Mouse (Mus musculus): ENCODE results near the gene Sit1.

Gene Sit1

DNA sequence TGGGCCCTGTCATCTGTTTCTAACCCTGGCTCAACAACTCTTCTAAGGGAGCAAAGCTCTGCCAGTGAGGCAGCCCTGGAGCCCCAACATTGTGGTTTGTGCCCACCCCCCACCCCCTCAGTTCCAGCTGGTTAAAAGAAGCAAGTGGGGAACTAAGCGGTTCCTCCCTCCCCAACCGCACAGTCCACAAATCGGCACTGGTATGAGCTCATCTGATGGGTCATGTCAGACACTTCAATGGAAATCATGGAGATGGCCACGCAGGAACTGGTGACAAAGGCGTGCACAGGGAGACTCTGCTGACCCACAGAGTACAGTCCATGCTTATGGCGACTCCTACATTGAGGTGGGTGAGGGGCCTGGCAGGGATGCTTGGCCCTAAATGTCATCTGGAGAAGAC lies 17.6 kb downstream of the Sit1 start:
- DNase-seq, result no peak

DNA sequence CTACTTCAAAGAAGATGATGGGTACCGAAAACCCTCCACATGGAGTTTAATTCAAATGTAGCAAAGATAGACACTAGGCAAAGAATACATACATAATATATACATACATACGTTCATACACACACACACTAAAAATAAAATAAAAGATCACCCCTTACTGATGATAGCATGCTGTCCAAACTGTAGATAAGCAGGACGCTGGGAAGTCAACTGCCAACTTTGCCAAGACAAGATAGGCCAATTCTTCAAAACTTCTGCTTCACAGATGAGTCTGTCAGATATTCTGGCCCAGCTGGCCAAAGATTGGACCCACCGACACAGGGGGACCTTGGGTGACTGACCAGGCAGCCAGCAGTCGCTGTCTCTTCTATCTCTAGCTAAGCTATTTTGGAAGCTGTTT lies 20.4 kb downstream of the Sit1 start:
- DNase-seq, result no peak

DNA sequence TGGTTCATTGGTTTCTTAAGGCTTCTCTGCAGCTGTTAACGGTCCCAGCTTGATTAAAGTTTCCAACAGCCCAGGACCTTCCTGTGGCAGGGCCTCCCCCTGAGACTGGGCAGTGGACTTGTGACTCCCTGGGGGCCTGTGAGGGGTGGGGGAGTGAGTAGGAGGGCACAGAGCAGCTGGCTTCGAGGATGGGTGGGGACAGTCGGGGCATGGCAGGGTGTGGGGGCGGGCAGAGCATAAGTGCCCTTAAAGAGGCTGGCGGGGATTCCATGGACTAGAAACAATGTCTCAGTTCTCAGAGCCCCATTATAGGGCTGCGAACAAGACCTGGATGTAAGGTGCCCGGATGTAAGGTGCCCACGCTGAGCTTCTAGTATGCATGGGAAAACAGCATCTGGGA lies 26.4 kb downstream of the Sit1 start:
- no peak for DNase-seq

DNA sequence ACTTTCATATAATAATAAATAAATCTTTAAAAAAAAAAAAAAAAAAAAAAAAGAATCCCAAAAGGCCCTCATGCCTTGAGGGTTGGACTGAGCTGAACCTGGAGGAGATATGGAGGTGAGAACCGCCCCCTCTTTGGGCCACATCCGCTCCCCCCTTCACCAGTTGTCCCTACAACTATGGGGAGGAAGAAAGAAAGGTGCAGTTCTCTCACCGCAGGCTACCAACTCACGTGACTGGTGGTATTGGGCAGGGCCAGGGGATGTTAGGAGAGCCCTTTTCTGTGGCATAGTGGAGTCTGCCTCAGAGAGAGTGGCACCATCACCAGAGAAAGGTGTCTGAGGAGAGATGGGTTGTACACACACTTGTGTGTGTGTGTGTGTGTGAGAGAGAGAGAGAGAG lies 27.1 kb downstream of the Sit1 start:
- DNase-seq, result no peak

GRCm38 (mm10) chr4:43454041-43454836 lies 29.3 kb downstream of the Sit1 start, which contains the start of gene Cd72:
Gene Cd72, minus strand, starts transcription at chr4:43454628.
- no peak for DNase-seq

DNA sequence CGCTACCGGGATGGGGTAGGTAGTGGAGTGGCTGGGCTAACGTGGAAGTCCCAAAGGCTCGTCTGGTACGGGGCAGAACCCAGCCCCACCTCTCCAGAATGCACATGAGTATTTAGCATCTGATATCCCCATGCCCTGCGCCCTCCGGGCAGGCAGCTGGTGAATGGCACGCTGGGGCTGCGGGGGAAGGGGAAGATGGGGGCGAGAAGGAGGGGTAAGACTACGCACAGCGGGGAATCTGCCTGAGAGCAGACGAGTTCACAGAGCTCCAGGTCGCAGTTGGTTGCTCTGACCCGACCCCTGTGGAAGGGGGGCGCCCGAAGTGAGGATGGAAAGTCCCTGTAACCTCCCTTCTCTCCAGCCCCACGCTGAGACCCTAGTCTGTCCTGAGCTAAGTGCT lies 30.1 kb downstream of the Sit1 start:
- DNase-seq, result no peak

DNA sequence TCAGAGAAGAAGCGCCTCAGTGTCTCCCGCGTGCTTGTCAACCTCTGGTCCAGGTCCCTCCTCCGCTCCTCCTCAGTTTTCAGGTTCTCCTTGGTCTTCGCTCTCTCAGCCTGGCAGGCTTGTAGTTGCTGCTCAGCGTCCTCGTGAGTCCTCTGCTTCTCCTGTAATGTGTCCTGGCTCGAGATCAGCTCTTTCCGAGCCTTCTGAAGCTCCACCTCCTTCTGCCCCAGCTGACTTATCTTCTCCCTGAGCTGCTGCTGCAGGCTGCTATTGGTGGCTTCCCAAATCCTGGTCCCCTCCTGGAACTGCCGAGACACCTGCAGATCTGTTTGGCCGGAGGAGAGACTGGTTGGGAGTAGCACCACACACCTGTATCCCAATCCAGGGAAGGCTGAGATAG lies 31.2 kb downstream of the Sit1 start:
- DNase-seq, result no peak

DNA sequence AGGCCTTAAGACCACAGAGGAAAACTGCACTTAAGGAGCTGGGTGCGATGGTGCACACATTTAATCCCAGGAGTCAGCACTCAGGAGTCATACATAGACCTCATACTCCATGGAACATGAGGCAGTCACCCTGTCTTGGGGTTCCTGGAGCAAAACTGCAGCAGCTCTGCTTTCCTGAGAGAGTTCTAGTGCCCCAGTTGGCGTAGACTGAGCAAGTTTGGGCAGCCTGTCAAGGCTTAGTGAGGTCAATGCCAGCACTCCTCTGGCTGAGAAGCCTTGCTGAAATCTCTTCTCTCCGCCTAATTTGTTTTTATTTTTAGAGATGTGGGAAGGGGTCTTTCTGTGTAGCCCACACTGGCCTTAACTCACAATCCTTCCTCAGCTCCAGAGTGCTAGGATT lies 35.0 kb downstream of the Sit1 start:
- no peak for DNase-seq

DNA sequence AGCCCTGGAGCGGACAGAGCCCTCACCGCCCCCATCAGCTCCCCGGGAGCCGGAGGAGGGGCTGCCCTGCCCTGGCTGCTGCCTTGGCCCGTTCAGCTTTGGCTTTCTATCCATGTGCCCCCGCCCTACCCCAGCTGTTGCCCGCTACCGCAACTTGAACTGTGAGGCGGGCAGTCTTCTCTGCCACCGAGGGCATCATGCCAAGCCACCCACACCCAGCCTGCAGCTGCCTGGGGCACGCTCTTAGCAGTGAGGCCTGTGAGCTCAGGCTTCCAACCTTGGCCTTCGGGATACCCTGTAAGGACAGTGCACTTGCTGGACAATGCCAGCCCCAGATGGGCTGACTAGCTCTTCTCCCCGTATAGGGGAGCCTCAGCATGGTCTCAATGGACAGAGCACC lies 36.3 kb downstream of the Sit1 start:
- no peak for DNase-seq

- no peak for DNase-seq
Observed at GRCm38 (mm10) chr4:43443511-43443910, 40.0 kb downstream of the Sit1 start.

DNA sequence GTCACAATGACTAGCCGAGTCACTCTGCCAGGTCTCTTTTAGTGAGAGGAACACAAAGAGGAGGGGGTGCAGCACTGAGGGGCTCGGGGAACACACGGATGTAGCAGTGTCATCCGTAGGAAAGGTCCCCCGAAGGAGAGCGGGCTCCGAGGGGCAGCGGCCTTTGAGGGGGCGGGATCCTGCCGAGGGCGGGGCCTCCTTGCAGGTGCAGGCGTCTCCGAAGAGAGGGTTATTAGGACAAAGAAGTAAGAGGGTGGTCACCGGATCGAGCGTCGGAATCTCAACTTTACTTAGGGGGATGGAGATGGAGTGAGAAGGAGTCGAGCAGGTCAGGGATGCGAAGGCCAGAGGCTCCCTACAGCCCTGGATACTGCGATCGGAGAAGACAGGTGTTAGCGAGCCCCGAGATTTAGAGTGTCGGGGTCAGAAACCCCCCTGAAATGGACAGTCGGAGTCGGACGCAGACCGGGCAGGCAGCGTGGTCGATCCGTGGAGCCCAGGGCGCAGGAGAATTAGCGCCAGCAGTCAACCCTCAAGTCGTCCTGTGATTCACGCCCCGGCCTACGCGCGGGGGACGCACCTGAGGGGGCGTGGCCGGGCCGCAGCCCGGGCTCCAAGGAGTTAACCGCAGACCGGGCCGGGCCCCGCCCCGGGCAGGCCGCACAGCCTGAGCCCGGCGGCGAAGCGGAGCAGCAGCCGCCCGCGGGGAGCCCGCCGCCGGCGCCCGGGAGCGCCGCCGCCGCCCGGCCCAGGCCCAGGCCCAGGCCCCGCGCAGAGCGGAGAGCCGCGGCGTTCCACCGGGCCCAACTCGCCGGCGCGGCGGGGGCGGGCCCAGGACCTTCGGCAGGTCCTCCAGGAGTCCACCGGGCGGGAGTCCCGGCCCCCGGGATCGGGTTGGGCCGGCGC lies 40.8 kb downstream of the Sit1 start:
- DNase-seq, result peak; percentile 80

GRCm38 (mm10) chr4:43442044-43442443 lies 41.5 kb downstream of the Sit1 start:
- peak; percentile 99 for DNase-seq

GRCm38 (mm10) chr4:43441639-43442038 lies 41.9 kb downstream of the Sit1 start, which contains the start of gene Tesk1:
Gene Tesk1, plus strand, starts transcription at chr4:43441939.
- no peak for DNase-seq

DNA sequence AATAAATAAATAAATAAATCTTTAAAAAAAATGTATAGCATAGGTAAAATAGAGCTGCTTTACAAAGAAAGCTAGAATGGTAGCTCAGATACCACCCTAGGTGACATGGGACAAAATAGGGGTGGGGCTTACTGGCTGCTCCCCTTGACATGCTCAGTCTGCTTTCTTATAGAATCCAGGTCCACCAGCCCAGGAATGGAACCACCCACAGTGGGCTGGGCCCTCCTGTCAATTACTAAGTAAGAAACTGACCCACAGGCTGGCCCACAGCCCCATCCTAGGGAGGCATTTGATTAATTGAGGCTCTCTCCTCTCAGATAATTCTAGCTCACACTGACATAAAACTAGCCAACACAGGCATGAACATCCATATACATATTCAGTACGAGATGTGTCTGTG lies 50.7 kb downstream of the Sit1 start:
- DNase-seq, result no peak
